Mouse (Mus musculus) C2C12 (cell line): ENCODE data around the gene Hist1h1d.
"Not testable (repeated sequence)": the region's sequence is repeated elsewhere in the genome, so short reads cannot be mapped to it uniquely, and the experiment has no call there.

ENCODE experiments used
- CTCF ChIP-seq: IDR thresholded peaks from one replicate; pipeline ENCODE4 v1.5.1; 2011; ENCODE audit not compliant: control insufficient read depth, insufficient read depth, insufficient read length
- USF1 ChIP-seq: IDR thresholded peaks from one replicate; pipeline ENCODE4 v1.6.1; 2011; ENCODE audit warnings: low read depth, mild to moderate bottlenecking, control low read depth, moderate library complexity

- not testable (repeated sequence) for TF ChIP-seq CTCF, USF1
Observed at GRCm38 (mm10) chr13:23535137-23536075, 17.7 kb upstream of the Hist1h1d start, which contains the start of gene Hist1h3g.
